Mouse (Mus musculus): ENCODE data around the gene Fezf1.

The Fezf1 gene

DNA sequence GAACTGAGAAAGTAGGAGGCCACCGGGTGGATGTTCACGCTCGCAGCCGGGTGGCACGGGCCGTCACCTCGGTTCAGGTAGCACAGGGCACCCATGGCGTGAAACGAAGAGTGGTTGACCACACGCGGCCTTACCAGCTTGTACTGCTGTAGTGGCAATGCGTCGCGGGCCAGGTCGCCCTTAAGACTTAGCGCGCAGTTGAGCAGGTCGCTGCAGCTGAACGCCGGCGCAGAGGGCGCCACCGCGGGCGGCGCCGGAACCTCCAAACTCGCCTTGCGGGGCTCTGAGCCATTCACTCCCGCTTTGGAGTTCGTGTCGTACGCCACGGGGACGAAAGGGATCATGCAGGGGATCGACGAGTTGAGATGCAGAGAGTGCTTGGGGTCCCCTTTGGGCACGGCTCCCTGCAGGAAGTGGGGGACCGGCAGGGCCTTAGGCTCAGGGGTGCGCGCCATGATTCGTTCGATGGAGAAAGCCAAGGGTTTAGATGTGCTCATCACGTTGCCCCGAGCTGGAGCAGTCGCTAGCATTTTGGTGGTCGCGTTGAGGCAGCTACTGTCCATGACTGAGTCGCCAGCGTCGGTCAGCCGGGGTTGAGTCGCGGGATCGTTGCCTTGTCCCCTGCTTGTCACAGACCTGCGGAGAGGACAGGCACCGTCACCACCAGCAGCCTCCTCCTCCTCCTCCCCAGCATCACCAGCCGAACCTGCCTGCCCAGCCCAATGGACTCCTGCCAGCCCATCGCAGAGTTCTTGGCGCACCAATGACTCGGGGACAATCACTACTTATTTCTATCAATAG is 450 bp downstream of the Fezf1 start:
- no peak for DNase-seq (ENCODE audit: low read depth, low spot score)

DNA sequence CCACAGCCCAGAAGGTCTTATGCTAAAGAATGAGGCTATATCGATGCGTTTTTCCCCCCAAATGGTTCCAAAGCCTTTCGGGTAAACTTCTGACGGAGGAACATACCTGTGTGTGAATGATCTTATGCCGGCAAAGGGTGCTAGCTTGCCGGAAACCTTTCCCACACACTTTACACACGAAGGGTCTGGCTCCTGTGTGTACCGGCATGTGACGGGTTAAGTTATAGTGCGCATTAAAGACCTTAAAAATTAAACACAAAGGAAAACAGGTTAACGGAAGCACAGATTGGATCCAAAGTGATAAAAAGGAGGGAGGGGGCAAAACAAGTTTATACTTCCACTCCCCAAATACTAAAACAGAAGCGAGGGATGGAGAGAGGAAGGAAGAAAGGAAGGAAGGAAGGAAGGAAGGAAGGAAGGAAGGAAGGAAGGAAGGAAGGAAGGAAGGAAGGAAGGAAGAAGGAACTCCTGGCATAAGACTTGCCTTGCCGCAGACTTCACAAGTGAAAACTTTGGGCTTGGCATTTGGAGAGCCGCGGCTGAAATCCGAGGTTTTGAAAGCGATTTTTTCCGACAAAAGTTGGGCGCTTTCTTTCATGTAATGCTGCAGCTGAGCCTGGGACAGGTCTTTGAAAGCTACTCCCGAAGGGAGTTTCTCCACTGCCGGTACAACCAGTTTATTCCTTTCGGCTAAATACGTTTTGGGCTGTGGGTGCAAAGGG is 1.2 kb downstream of the Fezf1 start:
- no peak for DNase-seq (ENCODE audit: low read depth, low spot score)

DNA sequence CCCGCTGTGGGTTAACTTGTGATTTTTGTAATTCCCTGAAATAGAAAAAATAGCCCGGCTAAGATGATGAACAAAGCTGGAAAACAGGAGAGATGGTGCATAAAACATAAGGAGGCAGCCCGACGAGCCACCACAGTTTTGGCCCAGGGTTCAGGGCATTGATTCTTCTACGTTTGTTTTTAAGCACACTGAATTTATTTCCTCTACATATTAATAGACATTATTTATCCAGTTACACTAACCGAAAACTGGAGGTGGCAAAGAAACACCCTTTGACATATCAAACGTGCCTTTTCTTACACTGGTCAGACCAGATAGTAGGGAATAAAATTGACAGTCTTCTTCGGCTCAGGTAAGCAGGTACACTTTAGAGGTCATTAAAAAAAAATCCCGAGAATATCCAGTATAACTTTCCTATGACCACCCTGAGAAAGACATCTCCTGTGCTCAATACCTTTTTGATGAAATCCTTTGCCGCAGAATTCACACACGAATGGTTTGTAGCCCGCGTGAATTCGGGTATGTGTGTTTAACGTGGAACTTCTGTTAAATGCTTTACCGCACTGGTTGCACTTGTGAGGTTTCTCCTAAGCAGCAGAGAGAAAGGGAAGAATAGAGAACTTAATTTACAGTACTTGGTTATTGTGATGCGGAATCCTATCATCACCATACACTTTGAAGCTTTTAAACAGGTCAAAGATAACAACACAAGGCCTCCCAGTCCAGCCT is 1.9 kb downstream of the Fezf1 start:
- DNase-seq (ENCODE audit: low read depth, low spot score), result no peak

DNA sequence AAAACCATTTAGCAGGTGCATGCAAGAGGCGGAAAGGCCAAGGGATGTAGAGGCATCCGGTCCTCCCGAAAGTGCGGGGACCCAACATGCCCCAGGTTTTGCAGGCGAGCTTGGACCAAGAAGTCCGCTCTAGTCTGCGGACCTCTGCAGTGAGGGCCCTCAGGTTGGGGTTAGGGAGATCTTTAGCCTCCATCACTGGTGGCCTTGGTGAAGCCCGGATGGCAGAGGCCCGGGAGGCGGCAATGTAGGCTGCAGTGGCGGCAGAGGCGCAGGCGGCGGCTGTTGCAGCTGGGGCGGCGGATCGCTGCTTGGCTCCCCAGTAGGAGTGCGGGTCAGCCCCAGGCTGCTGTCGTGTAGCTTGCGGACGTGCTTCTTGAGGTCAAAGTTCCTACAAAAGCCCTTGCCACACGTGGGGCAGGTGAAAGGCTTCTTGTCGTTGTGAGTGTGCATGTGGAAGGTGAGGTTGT is 2.6 kb downstream of the Fezf1 start:
- DNase-seq (ENCODE audit: low read depth, low spot score), result no peak

DNA sequence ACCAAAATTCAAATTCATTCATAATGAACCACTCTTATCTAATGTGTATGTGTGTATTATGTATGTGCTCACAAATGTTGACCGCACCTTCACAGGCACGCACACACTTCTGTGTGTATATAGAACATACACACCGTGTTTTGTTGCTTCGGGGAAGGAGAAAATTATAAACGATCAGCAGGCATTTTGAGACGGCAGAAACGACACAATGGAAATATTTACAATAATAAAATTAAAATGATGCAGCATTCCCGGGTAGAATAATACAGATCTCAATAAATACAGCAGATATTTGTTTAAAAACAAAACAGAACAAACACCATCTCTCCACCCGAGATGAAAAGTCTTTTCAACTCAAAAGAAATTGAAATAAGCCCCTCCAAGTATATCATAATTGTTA is 3.0 kb downstream of the Fezf1 start:
- no peak for DNase-seq (ENCODE audit: low read depth, low spot score)

DNA sequence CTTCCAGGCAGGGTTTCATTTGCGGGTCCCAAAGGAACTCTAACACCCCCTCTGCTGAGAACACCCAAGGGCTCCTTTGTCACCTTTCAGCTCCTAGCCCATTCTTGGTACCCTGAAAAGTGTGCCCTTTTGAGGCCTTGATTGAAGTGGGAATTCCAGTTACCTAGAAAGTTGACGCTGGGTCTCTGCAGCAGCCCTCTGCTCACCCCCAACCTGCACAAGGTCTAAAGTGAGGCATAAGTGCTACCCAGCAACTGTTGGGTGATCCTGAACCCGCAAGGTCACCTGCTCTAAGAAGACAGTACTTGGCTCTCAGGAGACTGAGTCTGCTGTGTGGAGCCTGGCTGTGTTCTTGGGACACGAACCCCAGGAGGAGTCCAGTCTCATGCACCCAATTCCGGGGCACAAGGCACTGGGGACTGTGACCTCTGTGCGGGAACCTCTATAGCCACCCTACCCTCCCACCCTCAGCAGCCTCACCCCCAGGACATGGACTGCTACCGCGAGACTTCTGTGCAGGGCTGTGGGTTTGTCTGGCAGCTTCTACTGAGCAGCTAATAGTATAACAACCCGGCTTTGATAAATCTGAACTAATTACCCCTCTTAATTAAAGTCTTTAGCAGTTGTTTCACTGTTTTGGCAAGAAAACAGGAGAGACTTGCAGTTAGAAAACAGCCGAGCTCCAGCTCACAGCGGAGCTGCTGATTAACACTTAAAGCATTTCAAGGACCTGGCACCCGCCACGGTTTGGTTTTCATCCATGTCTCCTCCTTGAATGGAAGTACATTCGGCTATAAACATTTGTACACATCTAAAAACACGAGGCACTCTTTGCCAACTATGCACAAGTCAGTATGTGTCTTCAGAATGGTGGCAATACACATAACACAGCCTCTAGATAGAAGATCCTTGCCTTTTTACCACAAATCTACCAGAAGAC is 4.1 kb downstream of the Fezf1 start:
- no peak for DNase-seq (ENCODE audit: low read depth, low spot score)

DNA sequence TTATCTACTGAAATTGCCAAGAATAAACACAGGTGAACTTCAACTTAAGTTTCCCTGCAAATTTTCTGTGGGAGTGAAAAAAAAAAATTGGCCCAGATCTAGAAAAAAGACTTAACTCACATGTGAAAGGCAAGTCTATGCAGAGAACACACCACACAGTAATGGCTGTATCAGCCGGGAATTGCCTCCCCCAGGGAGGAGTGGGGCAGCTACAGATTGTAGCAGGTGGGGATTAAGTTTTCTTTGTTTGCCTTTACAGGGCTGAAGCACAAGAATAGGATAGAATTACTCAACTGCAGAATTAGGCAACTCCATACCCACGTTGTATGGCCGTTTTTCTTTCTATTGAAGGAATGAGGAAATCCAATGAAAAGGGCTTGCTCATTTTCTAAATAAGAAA is 36.7 kb downstream of the Fezf1 start:
- DNase-seq (ENCODE audit: low read depth, low spot score), result no peak

DNA sequence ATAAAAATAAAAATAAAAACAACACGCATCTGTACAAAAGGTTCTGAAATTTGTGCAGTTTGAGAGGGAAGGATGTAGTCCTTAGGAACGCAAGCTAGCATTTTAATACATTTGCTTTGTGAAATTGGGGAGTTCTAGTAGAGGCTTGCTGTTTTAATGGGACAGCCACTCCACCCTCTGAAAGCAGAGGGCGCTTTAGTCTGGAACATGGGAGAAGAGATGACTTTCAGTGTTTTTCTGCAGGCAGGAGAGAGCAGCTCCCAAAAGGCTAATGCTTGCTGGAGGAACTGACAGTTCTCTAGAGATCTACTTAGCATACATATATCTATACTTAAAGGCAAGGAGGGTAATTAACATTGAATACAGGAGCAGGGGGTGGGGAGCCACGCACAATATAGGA is 40.4 kb downstream of the Fezf1 start:
- no peak for DNase-seq (ENCODE audit: low read depth, low spot score)

DNA sequence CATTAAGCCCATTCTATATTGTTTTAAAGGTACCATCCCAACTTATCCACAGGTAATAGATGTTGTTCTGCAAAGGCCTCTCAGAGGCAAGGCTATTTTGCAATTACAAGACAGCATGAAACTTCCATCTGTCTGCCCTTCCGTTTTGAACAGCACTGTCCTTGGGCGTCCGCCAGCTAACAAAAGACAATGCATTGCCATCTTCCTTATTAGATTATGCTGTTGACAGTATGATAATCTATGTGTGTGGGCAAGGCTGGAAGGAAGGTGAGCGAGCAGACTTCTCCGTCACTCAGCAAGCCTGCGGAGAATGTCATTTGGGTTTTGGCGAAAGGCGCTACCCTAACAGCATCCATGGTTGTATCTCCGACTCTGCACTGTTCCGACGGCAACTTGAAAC is 45.5 kb downstream of the Fezf1 start:
- no peak for DNase-seq (ENCODE audit: low read depth, low spot score)

Measured in c-Kit-negative CD71-positive TER-119-positive erythroid progenitor cells, embryonic 14.5 days (primary cell).